Mouse (Mus musculus): Measurements from ENCODE around the gene Zmat3. TPM values are rescaled to one million over a fixed set of nuclear protein-coding genes. Genes with fewer than 3 reads are reported as not detected.

The Zmat3 gene
- polyA plus RNA-seq, 1 experiment from 2014 or later: 5.9 TPM

Other genes with a start within 250 kb of the Zmat3 start
- 16.7 and 19.1 TPM in 2 replicates for gene Pik3ca, start 31.7 kb upstream of the Zmat3 start, polyA plus RNA-seq (2014; fragmentation: Nextera tagmentation; extraction: Ambion mirVana)
- gene Kcnmb3, start 126.2 kb upstream of the Zmat3 start, polyA plus RNA-seq (2014; fragmentation: Nextera tagmentation; extraction: Ambion mirVana): not detected in 2 replicates
- 40.9 and 44.8 TPM in 2 replicates for gene Zfp639, start 144.2 kb upstream of the Zmat3 start, polyA plus RNA-seq (2014; fragmentation: Nextera tagmentation; extraction: Ambion mirVana)
- gene Mfn1, start 163.5 kb upstream of the Zmat3 start, polyA plus RNA-seq (2014; fragmentation: Nextera tagmentation; extraction: Ambion mirVana): 23.6 and 24.4 TPM in 2 replicates

Data from intestine, embryonic 14.5 days (tissue).